Mouse (Mus musculus) kidney, embryonic 16.5 days (tissue): ENCODE results near the gene Vps13c. TPM values are rescaled to one million over a fixed set of nuclear protein-coding genes. Genes with fewer than 3 reads are reported as not detected.

ENCODE experiments used
- ATAC-seq: fragments of 200-750 bp; cut with Nextera tagmentation; 2 replicates; pipeline ENCODE4 v1.8.0; 2017; ENCODE audit warnings: moderate TSS enrichment; ENCODE audit not compliant: low FRiP score, low TSS enrichment
- H3K27ac ChIP-seq: fragments of 300-500 bp; sonication (generic); 2 replicates; pipeline ENCODE4 v1.5.1; 2014; ENCODE audit warnings: low read length
- H3K27me3 ChIP-seq: fragments of 300-500 bp; sonication (generic); 2 replicates; pipeline ENCODE4 v1.6.1; 2014; ENCODE audit warnings: low read length, control low read depth, mixed read lengths; ENCODE audit not compliant: insufficient read depth
- H3K36me3 ChIP-seq: fragments of 300-500 bp; sonication (generic); 2 replicates; pipeline ENCODE4 v1.6.1; 2014; ENCODE audit warnings: low read length, control low read depth, mixed read lengths; ENCODE audit not compliant: insufficient read depth
- H3K4me1 ChIP-seq: fragments of 300-500 bp; sonication (generic); 2 replicates; pipeline ENCODE4 v1.6.1; 2014; ENCODE audit warnings: low read length, control low read depth, mixed read lengths; ENCODE audit not compliant: insufficient read depth
- H3K4me2 ChIP-seq: fragments of 300-500 bp; sonication (generic); replicated peaks from 2 replicates; pipeline ENCODE4 v1.6.1; 2014; ENCODE audit warnings: low read depth, low read length
- H3K4me3 ChIP-seq: fragments of 300-500 bp; sonication (generic); 2 replicates; pipeline ENCODE4 v1.5.1; 2014; ENCODE audit warnings: mild to moderate bottlenecking, low read length
- H3K9ac ChIP-seq: fragments of 300-500 bp; sonication (generic); replicated peaks from 2 replicates; pipeline ENCODE4 v1.6.1; 2014; ENCODE audit warnings: low read length
- H3K9me3 ChIP-seq: fragments of 300-500 bp; sonication (generic); 2 replicates; pipeline ENCODE4 v1.6.1; 2016; ENCODE audit warnings: low read length, control low read depth
- WGBS: fragments of 180-500 bp; shearing (Covaris S2); extraction: QIAGEN DNeasy Blood & Tissue Kit; methylation state at CpG from one replicate; pipeline ENCODE4 v1.1.7; 2014; 5-methylcytosine and 5-hydroxymethylcytosine counted together
- polyA plus RNA-seq: library from polyadenylated mRNA; unstranded; fragments of >200 nt; fragmentation: Nextera tagmentation; extraction: Ambion mirVana; gene quantifications from 2 replicates; pipeline ENCODE4 v1.2.1, GENCODE M21; 2015

Gene Vps13c
- polyA plus RNA-seq, 1 experiment from 2014 or later: 3.2 TPM

DNA sequence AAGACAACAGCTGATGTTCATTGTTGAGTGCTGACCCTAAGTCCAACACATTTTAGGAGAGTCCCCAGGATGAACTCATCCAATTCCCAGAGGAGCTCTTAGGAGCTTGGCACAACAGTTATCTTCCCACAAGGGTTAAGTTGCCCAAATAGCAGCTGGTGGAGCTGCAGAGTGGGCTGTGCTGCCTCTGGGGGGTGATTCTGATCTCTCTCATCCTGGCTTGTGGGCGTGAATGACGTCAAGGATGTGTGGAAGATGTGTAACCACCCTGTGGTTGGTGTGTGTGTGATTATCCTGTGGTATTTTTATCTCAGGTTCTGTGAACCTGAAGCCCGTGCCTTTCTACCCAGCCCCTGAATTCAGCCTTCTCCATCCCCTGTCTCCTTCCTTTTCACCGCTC is 188.4 kb downstream of the Vps13c start:
- Histone ChIP-seq H3K4me3 (no peak overlapping the region), H3K27ac (no peak overlapping the region), H3K4me2 (no peak overlapping the region), H3K4me1 (no peaks in the 10 kb centered on the region), H3K27me3 (no peaks in the 10 kb centered on the region), H3K36me3 (no peaks in the 10 kb centered on the region), H3K9me3 (no peaks in the 10 kb centered on the region), H3K9ac (no peak overlapping the region)
- ATAC-seq: no peak
- 54% methylated on average over 4 of the region's 4 CpGs for WGBS

DNA sequence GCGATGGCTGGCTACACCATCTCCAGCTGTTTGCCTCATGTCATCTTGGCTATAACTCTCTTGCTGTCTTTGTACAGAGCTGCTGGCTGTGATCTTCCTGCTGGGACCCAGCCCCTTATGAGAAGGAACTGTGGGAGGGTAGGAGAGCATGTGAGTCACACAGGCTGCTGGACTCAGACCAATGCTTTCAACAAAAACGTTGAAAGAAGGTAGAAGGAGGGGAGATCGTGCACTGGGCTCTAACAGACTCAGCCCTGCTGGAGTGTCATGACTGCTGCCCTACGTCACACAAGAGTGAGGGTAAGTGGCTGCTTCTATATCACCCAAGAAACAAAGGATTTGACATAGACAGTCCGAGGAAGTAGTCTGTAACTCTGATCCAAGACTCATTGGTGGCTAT is 193.6 kb downstream of the Vps13c start:
- H3K9me3 ChIP-seq: no peaks in the 10 kb centered on the region
- H3K9ac ChIP-seq: no peak overlapping the region
- no peak overlapping the region for H3K4me3 ChIP-seq
- WGBS: 42% methylated on average over 5 of the region's 5 CpGs
- no peak for ATAC-seq
- H3K27ac ChIP-seq: no peak overlapping the region
- H3K36me3 ChIP-seq: no peaks in the 10 kb centered on the region
- H3K27me3 ChIP-seq: no peaks in the 10 kb centered on the region
- H3K4me1 ChIP-seq: no peaks in the 10 kb centered on the region
- no peak overlapping the region for H3K4me2 ChIP-seq

Other genes starting within 250 kb of the Vps13c start
- 0.15 TPM in 1 of 2 replicates, not detected in the other for gene C2cd4b, start 81.0 kb upstream of the Vps13c start, polyA plus RNA-seq
- 0.44 and 0.54 TPM in 2 replicates for gene C2cd4a, start 8.1 kb upstream of the Vps13c start, polyA plus RNA-seq